Mouse (Mus musculus) C2C12 (cell line): ENCODE results near the gene Pitpnm3. TPM values are rescaled to one million over a fixed set of nuclear protein-coding genes. Genes with fewer than 3 reads are reported as not detected.
A peak's percentile ranks its signal among the peaks of the same experiment; 100 is the strongest.

Experiments
- H3K27me3 ChIP-seq: one replicate; pipeline ENCODE4 v1.6.1; 2011; ENCODE audit not compliant: control insufficient read depth, insufficient read depth, insufficient read length
- H3K36me3 ChIP-seq: one replicate; pipeline ENCODE4 v1.6.1; 2011; ENCODE audit not compliant: control insufficient read depth, insufficient read depth
- H3K4me3 ChIP-seq: one replicate; pipeline ENCODE4 v1.5.1; 2011; ENCODE audit warnings: mild to moderate bottlenecking, control low read depth; ENCODE audit not compliant: poor library complexity, insufficient read depth, severe bottlenecking
- H3K79me2 ChIP-seq: one replicate; pipeline ENCODE4 v1.6.1; 2011; ENCODE audit not compliant: control insufficient read depth, insufficient read depth
- H3K79me3 ChIP-seq: one replicate; pipeline ENCODE4 v1.6.1; 2011; ENCODE audit warnings: low read depth, control low read depth
- H3ac ChIP-seq: one replicate; pipeline ENCODE3; 2011; ENCODE audit warnings: low read depth; ENCODE audit not compliant: control insufficient read depth, insufficient read length
- CEBPB ChIP-seq: IDR thresholded peaks from one replicate; pipeline ENCODE4 v1.6.1; 2011; ENCODE audit warnings: low read depth, mild to moderate bottlenecking, control low read depth, moderate library complexity
- CTCF ChIP-seq: IDR thresholded peaks from one replicate; pipeline ENCODE4 v1.5.1; 2011; ENCODE audit not compliant: control insufficient read depth, insufficient read depth, insufficient read length
- FOSL1 ChIP-seq: IDR thresholded peaks from one replicate; pipeline ENCODE4 v1.8.0; 2011; ENCODE audit warnings: mild to moderate bottlenecking, low read length; ENCODE audit not compliant: poor library complexity, insufficient read depth, severe bottlenecking
- MAX ChIP-seq: IDR thresholded peaks from one replicate; pipeline ENCODE4 v1.6.1; 2011; ENCODE audit warnings: mild to moderate bottlenecking, control low read depth
- MYOD1 ChIP-seq: IDR thresholded peaks from one replicate; pipeline ENCODE4 v1.6.1; 2011; ENCODE audit warnings: low read depth; ENCODE audit not compliant: control insufficient read depth, insufficient read length
- MYOG ChIP-seq: IDR thresholded peaks from one replicate; pipeline ENCODE4 v1.6.1; 2011; ENCODE audit not compliant: control insufficient read depth, insufficient read length; ENCODE audit errors: extremely low read depth
- USF1 ChIP-seq: IDR thresholded peaks from one replicate; pipeline ENCODE4 v1.6.1; 2011; ENCODE audit warnings: low read depth, mild to moderate bottlenecking, control low read depth, moderate library complexity
- polyA plus RNA-seq: library from polyadenylated mRNA; unstranded; fragments of >200 nt; fragmentation: generic; extraction: Trizol; gene quantifications from one replicate; pipeline ENCODE4 v1.2.1, GENCODE M21; 2012; ENCODE audit warnings: missing spikeins

Gene Pitpnm3
- polyA plus RNA-seq, 1 experiment, result 0.02 TPM

DNA sequence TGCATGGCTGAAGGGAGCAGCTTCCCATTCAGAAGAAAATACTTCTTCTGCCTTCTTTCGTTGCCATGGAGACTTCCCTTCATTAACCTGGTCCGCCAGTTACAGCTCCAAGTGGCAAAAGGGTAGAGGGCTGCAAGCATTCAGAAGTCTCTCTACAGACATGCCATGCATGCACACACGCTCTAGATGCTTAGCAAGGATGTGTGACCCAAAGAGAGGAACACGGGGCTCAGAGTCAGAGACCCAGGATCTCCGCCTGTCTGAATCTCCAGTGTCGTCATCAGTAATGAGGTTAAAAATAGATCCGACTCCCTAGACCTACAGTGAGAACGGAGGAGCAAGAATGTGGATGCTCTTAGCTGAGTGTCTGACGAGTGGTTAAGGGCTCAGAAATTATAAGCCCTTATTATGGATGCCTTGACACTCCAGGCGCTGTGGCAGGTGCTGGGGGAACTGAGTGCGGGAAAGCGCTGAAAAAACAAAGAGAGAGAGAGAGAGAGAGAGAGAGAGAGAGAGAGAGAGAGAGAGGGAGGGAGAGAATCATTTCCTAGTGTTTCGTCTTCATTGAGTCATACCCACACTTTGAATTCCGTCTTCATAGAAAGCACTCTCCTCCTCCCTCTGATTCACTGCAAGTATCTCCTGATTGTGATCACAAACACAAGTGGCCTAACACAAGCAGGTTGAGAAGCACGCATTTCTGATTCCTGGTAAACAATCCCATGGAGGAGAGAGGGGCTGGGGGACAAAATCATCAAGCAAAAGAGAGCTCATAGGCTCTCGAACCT is 95.8 kb downstream of the Pitpnm3 start:
- no peaks in the 10 kb centered on the region for H3K27me3 ChIP-seq
- TF ChIP-seq CTCF, result no peak
- TF ChIP-seq FOSL1, result no peak
- no peak for TF ChIP-seq MAX
- TF ChIP-seq USF1, result no peak
- TF ChIP-seq MYOD1, result no peak
- no peak overlapping the region for H3K4me3 ChIP-seq
- H3K79me2 ChIP-seq, result peaks cover 25% of the 10 kb centered on the region
- peaks cover 18% of the 10 kb centered on the region for H3K36me3 ChIP-seq
- peaks cover 22% of the 10 kb centered on the region for H3K79me3 ChIP-seq
- peak overlapping the region; percentile 14 for H3ac ChIP-seq

DNA sequence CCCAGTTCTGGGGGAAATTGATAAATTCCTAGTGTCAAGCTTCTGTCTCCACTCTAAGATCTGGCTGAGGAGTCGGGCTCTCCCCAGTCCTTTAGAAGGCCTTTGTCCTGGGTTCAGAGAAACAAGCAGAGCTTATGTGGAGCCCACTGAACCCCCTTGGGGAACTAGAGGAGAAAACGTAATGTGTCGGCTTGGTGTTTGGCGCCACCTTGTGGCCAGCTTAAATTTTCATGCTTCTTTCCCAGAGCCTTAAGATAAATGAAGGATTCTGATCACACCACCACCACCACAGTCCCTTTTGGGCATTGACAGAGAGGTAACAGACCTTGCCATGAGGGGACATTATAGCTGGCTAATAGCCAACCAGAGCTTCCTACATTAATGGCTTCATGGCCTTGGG is 97.6 kb downstream of the Pitpnm3 start:
- Histone ChIP-seq H3K79me3 (peaks cover 7% of the 10 kb centered on the region), H3K27me3 (no peaks in the 10 kb centered on the region), H3K36me3 (no peaks in the 10 kb centered on the region), H3ac (no peak overlapping the region), H3K4me3 (no peak overlapping the region), H3K79me2 (peaks cover 7% of the 10 kb centered on the region)
- TF ChIP-seq USF1 (no peak), CTCF (peak; percentile 47)

GRCm38 (mm10) chr11:72037409-72037808 is 98.2 kb downstream of the Pitpnm3 start, which contains the start of gene Aipl1:
TSS of gene Aipl1 (minus strand) at chr11:72037509.
- Histone ChIP-seq H3K27me3 (no peaks in the 10 kb centered on the region), H3K36me3 (no peaks in the 10 kb centered on the region), H3K79me2 (peaks cover under 1% of the 10 kb centered on the region), H3K79me3 (peaks cover under 1% of the 10 kb centered on the region), H3ac (no peak within 1 kb of the TSS), H3K4me3 (no peak within 1 kb of the TSS)
- TF ChIP-seq MYOD1 (no peak), MYOG (no peak), CTCF (no peak), CEBPB (no peak), USF1 (no peak), MAX (no peak), FOSL1 (no peak)

DNA sequence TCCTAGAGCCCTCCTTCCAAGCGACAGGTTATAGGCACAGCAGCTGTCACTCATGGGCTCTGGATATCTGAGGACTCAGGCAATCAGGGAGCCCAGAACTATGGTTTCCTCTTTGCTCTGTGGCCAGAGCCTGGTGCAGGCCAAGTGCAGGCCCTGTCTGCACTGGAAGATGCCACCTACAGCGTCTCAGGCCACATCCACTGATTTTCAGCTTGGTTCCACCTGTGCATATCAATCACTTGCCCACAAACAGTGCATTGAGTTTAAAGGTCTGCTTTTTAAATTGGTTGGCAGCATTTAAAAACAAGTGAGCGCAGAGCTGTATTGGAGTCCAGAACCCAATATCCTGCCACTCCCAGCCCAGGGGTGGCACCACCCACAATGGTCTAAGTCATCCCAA is 103.0 kb downstream of the Pitpnm3 start:
- peaks cover 17% of the 10 kb centered on the region for H3K27me3 ChIP-seq
- TF ChIP-seq MYOD1 (peak; percentile 22), MYOG (no peak)
- H3K4me3 ChIP-seq, result no peak overlapping the region
- H3K36me3 ChIP-seq, result no peaks in the 10 kb centered on the region
- no peaks in the 10 kb centered on the region for H3K79me2 ChIP-seq
- H3K79me3 ChIP-seq, result no peaks in the 10 kb centered on the region
- H3ac ChIP-seq, result no peak overlapping the region

- no peak for TF ChIP-seq MYOG
- TF ChIP-seq USF1, result no peak
- no peak for TF ChIP-seq MAX
- no peak overlapping the region for H3K4me3 ChIP-seq
- H3ac ChIP-seq, result no peak overlapping the region
- H3K27me3 ChIP-seq, result peaks cover 21% of the 10 kb centered on the region
- H3K79me3 ChIP-seq, result no peaks in the 10 kb centered on the region
- H3K79me2 ChIP-seq, result no peaks in the 10 kb centered on the region
- H3K36me3 ChIP-seq, result no peaks in the 10 kb centered on the region
Measured at GRCm38 (mm10) chr11:72032091-72032490, 103.5 kb downstream of the Pitpnm3 start.

- H3K79me3 ChIP-seq, result no peaks in the 10 kb centered on the region
- no peaks in the 10 kb centered on the region for H3K79me2 ChIP-seq
- H3K4me3 ChIP-seq, result no peak overlapping the region
- H3ac ChIP-seq, result no peak overlapping the region
- TF ChIP-seq CTCF (no peak), MYOG (no peak), MYOD1 (no peak), MAX (no peak), CEBPB (no peak), FOSL1 (no peak), USF1 (no peak)
- H3K27me3 ChIP-seq, result peaks cover 21% of the 10 kb centered on the region
- no peaks in the 10 kb centered on the region for H3K36me3 ChIP-seq
Measured at GRCm38 (mm10) chr11:72031353-72031752, 104.2 kb downstream of the Pitpnm3 start.
